In genomic region chr2:26198488-26198887, GRCm38 (mm10) we compare ENCODE assay signal across 14 mouse cellular contexts. TPM values are rescaled to one million over a fixed set of nuclear protein-coding genes. Genes with fewer than 3 reads are reported as not detected.
A peak's percentile ranks its signal among the peaks of the same experiment; 100 is the strongest.
DNase-seq lines count a peak whose midpoint lies in the region; ATAC-seq and TF ChIP-seq lines count a peak whose summit lies in the region.
"Had no signal": no experiment of that assay in that cellular context is flagged by ENCODE, and none has a peak within 500 bp of the region (broad histone marks: within the 10 kb centered on the region; RNA-seq: fewer than 3 reads in every experiment).

No protein-coding gene starts in this region.

- ATAC-seq in forebrain, postnatal 0 days, result no peak
- no peak for ATAC-seq in forebrain, embryonic 15.5 days (replicated peaks)
- no peak for ATAC-seq in kidney, postnatal 0 days (replicated peaks; ENCODE audit: low FRiP score, low read depth)
- no peak for ATAC-seq in midbrain, embryonic 14.5 days (ENCODE audit: low FRiP score, low TSS enrichment)

- H3K27ac ChIP-seq in forebrain, postnatal 0 days (ENCODE audit: low read depth, low read length), result no peak overlapping the region
- H3K27ac ChIP-seq in forebrain, embryonic 15.5 days (replicated peaks), result no peak overlapping the region
- no peak overlapping the region for H3K27ac ChIP-seq in kidney, postnatal 0 days
- no peak overlapping the region for H3K27ac ChIP-seq in midbrain, embryonic 14.5 days (replicated peaks; ENCODE audit: low read depth, low read length)
- H3K27ac ChIP-seq: forebrain, embryonic 10.5 days had no signal

- peaks cover 5% of the 10 kb centered on the region; the same call in 1 of the 2 replicates for H3K4me1 ChIP-seq in forebrain, postnatal 0 days (ENCODE audit: insufficient read depth)
- H3K4me1 ChIP-seq in forebrain, embryonic 15.5 days, result peaks cover 14% of the 10 kb centered on the region
- peaks cover 3% of the 10 kb centered on the region for H3K4me1 ChIP-seq in kidney, postnatal 0 days (replicated peaks; ENCODE audit: insufficient read depth, low read length)
- peaks cover 17% of the 10 kb centered on the region for H3K4me1 ChIP-seq in midbrain, embryonic 14.5 days (ENCODE audit: control insufficient read depth, insufficient read depth, low read length)

- H3K4me2 ChIP-seq in forebrain, postnatal 0 days (ENCODE audit: low read depth), result 0 out of 2 replicates have a peak overlapping the region, but pooled peaks have one; percentile 17
- no peak overlapping the region for H3K4me2 ChIP-seq in forebrain, embryonic 15.5 days (replicated peaks)
- peak overlapping the region; percentile 25; the same call in 1 of the 2 replicates for H3K4me2 ChIP-seq in kidney, postnatal 0 days (ENCODE audit: low read length)
- H3K4me2 ChIP-seq in midbrain, embryonic 14.5 days (ENCODE audit: low read length), result no peak overlapping the region

- H3K9me3 ChIP-seq in forebrain, postnatal 0 days (ENCODE audit: low read length), result no peaks in the 10 kb centered on the region
- H3K9me3 ChIP-seq in forebrain, embryonic 15.5 days, result no peaks in the 10 kb centered on the region
- H3K9me3 ChIP-seq in kidney, postnatal 0 days (replicated peaks; ENCODE audit: low read length), result no peaks in the 10 kb centered on the region
- no peaks in the 10 kb centered on the region for H3K9me3 ChIP-seq in midbrain, embryonic 14.5 days (ENCODE audit: control insufficient read depth, low read length)
- H3K9me3 ChIP-seq: forebrain, embryonic 10.5 days had no signal

- no peak for TF ChIP-seq CTCF in forebrain, postnatal 0 days (IDR thresholded peaks at IDR 0.05; ENCODE audit: low read depth)
- no peak for TF ChIP-seq CTCF in kidney, postnatal 0 days (IDR thresholded peaks at IDR 0.05; ENCODE audit: low read depth)

- DNase-seq in forebrain, postnatal 0 days, result no peak
- peak; percentile 78 for DNase-seq in kidney, postnatal 0 days (ENCODE audit: low spot score)
- no peak for DNase-seq in kidney, postnatal 10 days
- DNase-seq in hindlimb bud, embryonic 11.5 days (ENCODE audit: extremely low spot score, low read depth, low spot score), result peak; percentile 52
- DNase-seq in midbrain, embryonic 14.5 days, result peak; percentile 19
- no peak for DNase-seq in urinary bladder, postnatal 25 days (ENCODE audit: low spot score)
- no peak for DNase-seq in right cerebral cortex, adult 2 months (ENCODE audit: low spot score in 2 of 2)
- DNase-seq: adrenal gland, postnatal 10 days; cerebellum, adult 8-10 months had no signal

- no peaks in the 10 kb centered on the region for H3K36me3 ChIP-seq in forebrain, postnatal 0 days (ENCODE audit: insufficient read depth)
- no peaks in the 10 kb centered on the region for H3K36me3 ChIP-seq in forebrain, embryonic 15.5 days
- H3K36me3 ChIP-seq in kidney, postnatal 0 days (ENCODE audit: insufficient read depth, low read length), result no peaks in the 10 kb centered on the region
- H3K36me3 ChIP-seq in midbrain, embryonic 14.5 days (ENCODE audit: control insufficient read depth, insufficient read depth, low read length), result no peaks in the 10 kb centered on the region
- H3K36me3 ChIP-seq: forebrain, embryonic 10.5 days had no signal

- peaks cover 71% of the 10 kb centered on the region for H3K27me3 ChIP-seq in forebrain, postnatal 0 days (ENCODE audit: insufficient read depth, low read length)
- H3K27me3 ChIP-seq in forebrain, embryonic 15.5 days, result peaks cover 83% of the 10 kb centered on the region
- H3K27me3 ChIP-seq in kidney, postnatal 0 days (ENCODE audit: insufficient read depth, low read length), result peaks cover 66% of the 10 kb centered on the region
- peaks cover 87% of the 10 kb centered on the region for H3K27me3 ChIP-seq in midbrain, embryonic 14.5 days (ENCODE audit: control insufficient read depth, insufficient read depth, low read length)

- H3K9ac ChIP-seq in forebrain, postnatal 0 days, result no peak overlapping the region
- H3K9ac ChIP-seq in forebrain, embryonic 15.5 days (replicated peaks), result no peak overlapping the region
- H3K9ac ChIP-seq in kidney, postnatal 0 days (ENCODE audit: low read depth, low read length), result no peak overlapping the region
- no peak overlapping the region for H3K9ac ChIP-seq in midbrain, embryonic 14.5 days (replicated peaks; ENCODE audit: low read length)

- H3K4me3 ChIP-seq in forebrain, postnatal 0 days (ENCODE audit: low read depth, low read length), result no peak overlapping the region
- H3K4me3 ChIP-seq in forebrain, embryonic 15.5 days, result no peak overlapping the region
- H3K4me3 ChIP-seq in kidney, postnatal 0 days (replicated peaks; ENCODE audit: low read depth, low read length), result no peak overlapping the region
- H3K4me3 ChIP-seq in midbrain, embryonic 14.5 days (replicated peaks; ENCODE audit: low read depth, low read length), result no peak overlapping the region
- H3K4me3 ChIP-seq: forebrain, embryonic 10.5 days had no signal

- 4% methylated on average over 10 of the region's 10 CpGs for WGBS in forebrain, postnatal 0 days
- 4% methylated on average over 10 of the region's 10 CpGs for WGBS in forebrain, embryonic 15.5 days
- WGBS in kidney, postnatal 0 days, result 2% methylated on average over 10 of the region's 10 CpGs
- WGBS in midbrain, embryonic 14.5 days, result under 1% methylated on average over 10 of the region's 10 CpGs

RNA-seq across cellular contexts. Expression of gene Lhx3, which starts 9.6 kb away (rescaled TPM):
- 0.08 TPM in 1 of 2 replicates, not detected in the other for total RNA-seq in forebrain, postnatal 0 days (2014; rRNA removed)
- polyA plus RNA-seq in forebrain, postnatal 0 days (2015; fragmentation: Nextera tagmentation; extraction: Ambion mirVana), result 0.06 TPM in 1 of 2 replicates, not detected in the other
- 0.10 TPM in 1 of 2 replicates, not detected in the other for polyA plus RNA-seq in forebrain, embryonic 15.5 days (2015; fragmentation: Nextera tagmentation; extraction: Ambion mirVana)
- polyA plus RNA-seq in kidney, postnatal 0 days (2015; fragmentation: Nextera tagmentation; extraction: Ambion mirVana), result not detected in 2 replicates
- polyA plus RNA-seq in midbrain, embryonic 14.5 days (2014; fragmentation: Nextera tagmentation; extraction: Ambion mirVana), result not detected in 2 replicates
- total RNA-seq: hematopoietic stem cell, adult 5-6 weeks; layer of hippocampus, postnatal 14 days had no signal
- polyA plus RNA-seq: liver, embryonic 16.5 days had no signal

RNA-seq across cellular contexts. Expression of gene Qsox2, which starts 38.8 kb away (rescaled TPM):
- total RNA-seq in forebrain, postnatal 0 days (2014; rRNA removed), result 21.2 and 22.2 TPM in 2 replicates
- 5.5 and 9.1 TPM in 2 replicates for polyA plus RNA-seq in forebrain, postnatal 0 days (2015; fragmentation: Nextera tagmentation; extraction: Ambion mirVana)
- 15.6 and 15.7 TPM in 2 replicates for polyA plus RNA-seq in forebrain, embryonic 15.5 days (2015; fragmentation: Nextera tagmentation; extraction: Ambion mirVana)
- polyA plus RNA-seq in kidney, postnatal 0 days (2015; fragmentation: Nextera tagmentation; extraction: Ambion mirVana), result 11.3 and 12.5 TPM in 2 replicates
- polyA plus RNA-seq in midbrain, embryonic 14.5 days (2014; fragmentation: Nextera tagmentation; extraction: Ambion mirVana), result 11.9 and 15.5 TPM in 2 replicates

Comparison
In these comparisons a context has a peak if more than half of its experiments do, and no peak if none do; other contexts are left out.
1. DNase-seq: peak in kidney, postnatal 0 days (single experiment), hindlimb bud, embryonic 11.5 days (single experiment) and midbrain, embryonic 14.5 days (single experiment); none in forebrain, postnatal 0 days (single experiment), kidney, postnatal 10 days (single experiment), urinary bladder, postnatal 25 days (single experiment) and right cerebral cortex, adult 2 months (0 of 2).
2. H3K4me2 ChIP-seq: peak in forebrain, postnatal 0 days (single experiment) and kidney, postnatal 0 days (single experiment); none in forebrain, embryonic 15.5 days (single experiment) and midbrain, embryonic 14.5 days (single experiment).